Mouse (Mus musculus): Measurements from ENCODE around the gene Pla2g2f. TPM values are rescaled to one million over a fixed set of nuclear protein-coding genes. Genes with fewer than 3 reads are reported as not detected.

The Pla2g2f gene
- polyA plus RNA-seq, 1 experiment: not detected

GRCm38 (mm10) chr4:138780300-138780699 lies 22.9 kb upstream of the Pla2g2f start:
- no peak for TF ChIP-seq GATA1 (IDR thresholded peaks at IDR 0.05; ENCODE audit: low read length)

DNA sequence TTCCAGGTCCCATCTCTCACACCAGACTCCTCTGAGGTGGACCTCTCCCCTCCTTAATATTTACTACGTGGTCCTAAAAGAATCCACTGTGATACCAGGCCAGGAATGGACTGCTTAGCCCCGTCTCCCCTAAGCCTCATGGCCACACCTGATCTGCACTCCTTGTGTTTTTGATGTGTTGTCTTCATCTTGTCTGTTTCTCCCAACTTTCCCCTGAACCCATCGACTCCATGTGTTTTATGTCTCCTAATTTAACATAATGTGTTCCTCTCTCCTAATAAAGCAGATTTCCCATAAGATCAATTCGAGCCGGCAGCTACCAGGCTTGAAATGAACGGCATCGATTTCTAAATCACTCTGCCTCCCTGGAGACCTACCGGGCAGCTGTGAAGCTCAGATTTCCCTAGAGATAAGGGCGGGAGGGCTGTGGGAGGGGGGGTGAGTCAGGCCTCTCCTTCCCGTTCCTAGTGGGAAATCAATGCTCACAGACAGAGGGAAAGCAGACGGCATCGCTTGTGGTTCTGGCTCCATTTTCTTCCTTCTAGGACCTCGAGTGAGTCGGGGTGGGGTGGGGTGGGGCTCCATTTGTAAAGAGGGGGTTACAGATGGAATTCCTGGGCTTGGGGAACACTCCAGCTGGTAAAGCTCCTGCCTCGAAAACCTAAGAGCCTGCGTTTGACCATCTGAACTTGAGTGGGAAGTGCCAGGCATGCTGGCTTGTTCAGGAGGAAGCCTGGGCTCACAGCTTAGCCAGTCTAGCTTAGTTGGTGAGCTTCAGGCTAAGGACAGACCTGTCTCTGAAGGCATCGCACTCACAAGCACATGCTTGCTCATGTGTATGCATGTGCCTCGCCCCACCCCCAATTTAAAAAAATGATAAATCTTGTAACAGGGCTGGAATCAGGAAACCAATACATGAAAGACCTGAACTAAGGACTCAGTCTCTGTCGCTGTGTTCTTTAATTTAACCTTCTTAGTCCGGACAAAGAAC lies 20.3 kb upstream of the Pla2g2f start:
- no peak for TF ChIP-seq GATA1 (IDR thresholded peaks at IDR 0.05; ENCODE audit: low read length)

GRCm38 (mm10) chr4:138775435-138775834 lies 18.0 kb upstream of the Pla2g2f start, which contains the start of gene Pla2g2d:
Pla2g2d (plus strand) TSS chr4:138775735.
- no peak for TF ChIP-seq GATA1 (IDR thresholded peaks at IDR 0.05; ENCODE audit: low read length)

GRCm38 (mm10) chr4:138772386-138772785 lies 15.0 kb upstream of the Pla2g2f start:
- no peak for TF ChIP-seq GATA1 (IDR thresholded peaks at IDR 0.05; ENCODE audit: low read length)

GRCm38 (mm10) chr4:138771970-138772369 lies 14.5 kb upstream of the Pla2g2f start:
- no peak for TF ChIP-seq GATA1 (IDR thresholded peaks at IDR 0.05; ENCODE audit: low read length)

DNA sequence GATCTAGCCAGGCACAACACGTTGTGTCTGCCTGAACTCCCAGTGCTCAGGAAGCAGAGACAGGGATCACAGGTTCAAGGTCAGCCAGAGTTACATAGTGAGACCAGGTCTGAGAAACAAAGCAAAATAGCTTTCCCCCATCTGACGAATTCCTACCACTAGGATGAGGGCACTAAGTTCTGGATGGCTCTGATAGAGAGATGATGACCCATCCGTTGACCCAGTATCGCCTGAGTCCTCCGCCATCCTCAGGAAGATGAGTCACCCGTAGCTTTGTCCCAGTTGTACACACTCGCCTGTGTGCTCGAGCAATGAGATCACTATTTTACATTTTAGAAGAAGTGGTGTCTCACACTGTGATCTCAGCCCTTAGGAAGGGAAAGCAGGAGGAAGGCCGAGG lies 4.8 kb upstream of the Pla2g2f start:
- TF ChIP-seq GATA1 (IDR thresholded peaks at IDR 0.05; ENCODE audit: low read length): no peak

- no peak for TF ChIP-seq GATA1 (IDR thresholded peaks at IDR 0.05; ENCODE audit: low read length)
Measured at GRCm38 (mm10) chr4:138755983-138756382, 1.4 kb downstream of the Pla2g2f start.

DNA sequence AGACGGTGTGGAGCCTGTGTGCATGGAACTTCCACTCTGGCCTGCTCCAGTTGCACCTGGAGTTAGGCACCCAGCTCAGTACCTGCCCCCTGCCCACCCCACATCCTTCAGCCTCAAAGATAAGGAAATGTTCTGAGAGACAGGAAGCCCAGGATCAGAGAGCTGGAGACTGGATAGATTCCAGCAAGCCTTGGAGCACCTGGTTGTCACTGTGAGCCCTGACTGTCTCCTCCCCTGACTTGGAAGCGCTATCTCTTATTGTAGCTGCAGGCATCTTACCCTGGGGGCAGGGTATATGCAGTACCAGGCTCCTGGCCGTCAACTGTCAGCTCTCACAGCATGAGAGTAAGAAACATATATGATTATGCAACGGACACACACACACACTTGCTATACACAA lies 2.0 kb downstream of the Pla2g2f start:
- no peak for TF ChIP-seq GATA1 (IDR thresholded peaks at IDR 0.05; ENCODE audit: low read length)

DNA sequence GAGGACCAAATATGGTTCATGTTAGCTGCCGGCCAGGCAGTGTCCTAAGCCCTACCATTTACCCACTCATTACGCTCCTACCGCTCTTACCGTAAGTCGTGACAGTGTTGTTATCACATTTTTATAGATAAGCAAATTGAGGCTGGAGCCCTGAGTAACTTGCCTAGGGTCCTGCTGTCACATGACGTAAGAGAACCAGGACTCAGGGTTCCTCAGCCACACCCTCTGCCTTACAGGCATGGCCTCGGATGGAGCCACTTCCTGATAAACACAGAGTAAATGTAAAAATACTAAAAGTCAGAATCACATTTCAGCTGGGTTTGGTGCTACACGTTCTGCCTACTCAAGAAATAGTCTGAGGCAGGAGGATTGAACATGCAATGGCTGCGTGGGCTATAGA lies 3.0 kb downstream of the Pla2g2f start:
- no peak for TF ChIP-seq GATA1 (IDR thresholded peaks at IDR 0.05; ENCODE audit: low read length)

GRCm38 (mm10) chr4:138753608-138754007 lies 3.8 kb downstream of the Pla2g2f start:
- no peak for TF ChIP-seq GATA1 (IDR thresholded peaks at IDR 0.05; ENCODE audit: low read length)

GRCm38 (mm10) chr4:138752603-138753002 lies 4.8 kb downstream of the Pla2g2f start:
- TF ChIP-seq GATA1 (IDR thresholded peaks at IDR 0.05; ENCODE audit: low read length): no peak

- no peak for TF ChIP-seq GATA1 (IDR thresholded peaks at IDR 0.05; ENCODE audit: low read length)
Measured at GRCm38 (mm10) chr4:138748369-138749072, 8.9 kb downstream of the Pla2g2f start.

DNA sequence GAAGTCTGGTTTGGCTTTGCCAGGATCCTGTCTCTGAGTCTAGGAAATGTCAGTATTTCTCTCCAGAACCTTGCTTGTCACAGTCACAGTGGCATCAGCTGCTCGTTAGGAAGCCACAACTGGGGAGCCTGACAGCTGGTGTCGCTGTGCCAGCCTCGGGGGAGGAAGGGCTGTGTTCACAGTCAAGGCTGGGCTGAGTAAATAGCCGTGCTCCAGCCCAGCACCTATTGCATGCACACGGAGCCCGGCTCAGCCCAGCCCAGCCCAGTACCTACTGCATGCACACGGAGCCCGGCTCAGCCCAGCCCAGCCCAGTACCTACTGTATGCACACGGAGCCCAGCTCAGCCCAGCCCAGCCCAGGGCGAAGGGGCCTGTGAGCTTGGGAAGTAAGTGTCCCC lies 9.6 kb downstream of the Pla2g2f start:
- no peak for TF ChIP-seq GATA1 (IDR thresholded peaks at IDR 0.05; ENCODE audit: low read length)

DNA sequence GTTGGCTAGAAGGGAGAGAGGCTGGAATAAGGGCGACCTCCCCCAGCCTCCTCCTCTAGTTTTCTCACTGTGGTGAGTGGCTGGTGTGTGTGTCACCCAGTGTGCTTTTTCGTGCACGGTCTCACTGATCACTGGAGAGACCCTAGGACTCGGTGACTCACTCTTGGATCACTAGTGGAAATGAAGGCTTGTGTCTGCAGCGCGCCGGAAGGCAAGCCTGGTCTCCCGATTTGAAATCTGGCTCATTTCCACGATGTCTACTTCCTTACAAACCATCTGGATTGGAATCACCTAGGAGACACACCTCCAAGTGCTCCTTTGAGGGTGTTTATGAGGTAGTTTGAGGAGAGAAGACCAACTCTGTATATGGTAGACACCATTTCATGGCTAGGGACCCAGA lies 10.6 kb downstream of the Pla2g2f start:
- no peak for TF ChIP-seq GATA1 (IDR thresholded peaks at IDR 0.05; ENCODE audit: low read length)

DNA sequence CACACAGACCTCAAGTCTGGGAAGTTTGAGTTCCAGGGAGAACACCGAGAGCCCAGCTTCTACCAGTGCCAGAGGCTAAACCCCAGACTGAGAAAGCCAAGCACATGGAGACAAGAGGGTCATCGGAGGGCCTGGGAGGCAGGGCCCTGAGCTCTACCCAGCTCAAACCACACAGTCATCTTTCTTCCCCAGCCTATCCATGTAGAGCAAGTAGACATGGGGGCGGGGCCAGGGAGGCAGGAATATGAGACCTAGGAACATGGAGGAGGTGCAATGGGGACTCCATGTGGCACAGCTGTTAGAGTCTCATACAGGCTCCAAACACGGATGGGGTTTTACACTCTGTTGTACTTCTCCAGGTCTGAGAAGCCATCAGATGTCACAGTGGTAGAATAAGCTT lies 11.5 kb downstream of the Pla2g2f start:
- no peak for TF ChIP-seq GATA1 (IDR thresholded peaks at IDR 0.05; ENCODE audit: low read length)

DNA sequence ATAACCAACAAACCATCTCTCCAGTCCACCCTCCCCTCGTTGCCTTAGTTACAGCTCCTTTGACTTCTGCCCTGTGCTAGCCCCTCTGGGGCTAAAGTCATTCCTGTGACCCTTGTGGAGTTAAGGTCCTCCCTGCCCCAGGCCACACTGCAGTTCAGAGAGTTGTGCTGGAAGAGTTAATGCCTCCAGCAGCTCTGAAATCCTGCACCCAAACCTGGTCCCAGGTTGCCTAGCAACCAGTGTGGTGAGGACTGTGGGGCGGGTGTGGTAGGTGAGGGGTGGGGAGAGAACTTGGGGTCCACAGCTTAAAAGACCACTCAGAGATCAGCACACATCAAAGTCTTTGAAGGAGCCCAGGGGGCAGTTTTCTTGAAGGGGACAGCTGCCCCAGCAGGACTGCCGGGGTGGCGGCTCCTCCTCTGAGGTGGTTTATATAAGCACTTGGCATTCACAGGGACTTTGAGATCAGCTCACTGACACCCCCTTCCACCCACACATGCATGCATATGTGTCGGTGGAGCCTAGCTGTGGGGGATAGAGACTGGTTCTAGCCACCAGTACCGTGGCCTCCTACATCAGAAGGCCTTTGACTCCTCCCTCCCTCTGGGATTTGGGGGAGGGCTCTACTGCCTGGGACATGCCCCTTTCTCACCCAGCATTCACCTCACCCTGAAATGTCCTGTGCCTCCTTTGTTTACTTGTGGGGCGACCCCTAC lies 18.1 kb downstream of the Pla2g2f start:
- no peak for TF ChIP-seq GATA1 (IDR thresholded peaks at IDR 0.05; ENCODE audit: low read length)
